Mouse (Mus musculus): Measurements from ENCODE around the gene Ubash3a.

The Ubash3a gene

GRCm38 (mm10) chr17:31280269-31280668, 72.6 kb downstream of the Ubash3a start:
- no peak for DNase-seq (ENCODE audit: low spot score)

GRCm38 (mm10) chr17:31281830-31282686, 74.4 kb downstream of the Ubash3a start:
- no peak for DNase-seq (ENCODE audit: low spot score)

- DNase-seq (ENCODE audit: low spot score) = no peak
Measured at GRCm38 (mm10) chr17:31282687-31283053, 75.0 kb downstream of the Ubash3a start.

GRCm38 (mm10) chr17:31285867-31286266, 78.2 kb downstream of the Ubash3a start:
- no peak for DNase-seq (ENCODE audit: low spot score)

GRCm38 (mm10) chr17:31286492-31286891, 78.8 kb downstream of the Ubash3a start, which contains the start of gene Slc37a1:
TSS of gene Slc37a1 (plus strand) at chr17:31286792.
- DNase-seq (ENCODE audit: low spot score) = no peak

DNA sequence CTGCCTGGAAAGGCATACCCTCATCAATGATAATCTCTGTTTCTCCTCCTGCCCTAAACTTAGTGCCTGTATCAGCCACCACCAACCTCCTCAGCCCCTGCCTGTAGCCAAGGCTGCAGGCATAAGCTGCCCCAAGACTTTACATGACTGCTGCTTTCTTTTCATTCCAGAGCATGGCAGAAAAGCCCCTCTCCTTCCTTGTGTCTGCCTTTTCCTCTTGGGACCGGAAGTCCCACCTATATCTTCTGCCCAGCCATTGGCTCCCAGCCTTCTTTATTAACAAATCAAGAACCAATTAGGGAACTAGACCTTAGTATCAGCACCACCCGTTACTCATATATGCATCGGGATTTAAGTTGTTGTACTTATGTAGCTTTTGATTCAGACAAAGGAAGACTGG, 79.5 kb downstream of the Ubash3a start:
- no peak for DNase-seq (ENCODE audit: low spot score)

DNA sequence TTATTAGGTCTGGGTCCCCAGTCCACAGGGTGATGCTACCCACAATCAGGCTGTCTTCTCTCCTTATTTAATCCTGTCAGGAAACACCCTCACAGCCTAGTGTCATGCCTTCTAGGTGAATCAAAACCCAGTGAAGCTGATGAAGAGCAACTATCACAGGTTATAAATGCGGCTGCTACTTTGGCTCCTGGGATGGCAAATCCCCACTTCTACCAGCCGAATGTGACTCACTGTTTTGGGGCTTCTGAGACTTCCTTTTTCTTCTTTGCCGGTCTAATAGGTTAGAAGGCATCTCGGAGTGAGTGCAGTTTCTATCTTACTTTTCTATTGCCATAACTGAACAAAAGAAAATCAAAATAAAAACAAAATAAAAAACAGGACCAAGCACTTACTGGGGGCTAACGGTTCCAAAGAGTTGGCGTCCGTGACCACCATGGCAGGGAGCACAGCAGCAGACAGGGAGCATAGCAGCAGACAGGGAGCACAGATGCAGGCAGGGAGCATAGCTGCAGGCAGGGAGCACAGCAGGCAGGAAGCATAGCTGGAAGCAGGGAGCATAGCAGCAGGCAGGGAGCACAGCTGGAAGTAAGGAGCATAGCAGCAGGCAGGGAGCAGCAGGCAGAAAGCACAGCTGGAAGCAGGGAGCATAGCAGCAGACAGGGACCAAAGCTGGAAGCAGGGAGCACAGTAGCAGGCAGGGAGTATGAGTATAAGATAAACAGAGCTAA, 81.5 kb downstream of the Ubash3a start:
- no peak for DNase-seq (ENCODE audit: low spot score)

DNA sequence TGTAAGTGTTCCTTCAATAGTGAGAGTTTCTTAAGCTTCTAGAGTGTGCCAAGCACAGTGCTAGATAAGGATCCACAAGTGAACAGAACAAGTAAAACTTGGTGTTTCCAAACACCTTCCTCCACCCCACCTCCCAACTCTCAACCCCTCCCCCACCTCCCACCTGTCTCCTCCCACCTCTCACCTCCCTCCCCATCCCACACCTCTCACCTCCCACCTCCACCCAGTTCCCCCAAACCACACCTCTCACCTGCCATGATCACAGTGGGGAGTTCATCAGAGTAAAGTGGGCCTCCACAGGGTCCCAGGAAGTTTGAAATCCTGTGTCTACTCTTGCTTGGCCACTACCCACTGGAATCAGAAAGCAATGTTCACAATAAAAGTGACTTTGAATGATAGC, 82.6 kb downstream of the Ubash3a start:
- no peak for DNase-seq (ENCODE audit: low spot score)

GRCm38 (mm10) chr17:31290859-31291258, 83.2 kb downstream of the Ubash3a start:
- no peak for DNase-seq (ENCODE audit: low spot score)

GRCm38 (mm10) chr17:31294363-31295214, 86.9 kb downstream of the Ubash3a start:
- DNase-seq (ENCODE audit: low spot score) = no peak

DNA sequence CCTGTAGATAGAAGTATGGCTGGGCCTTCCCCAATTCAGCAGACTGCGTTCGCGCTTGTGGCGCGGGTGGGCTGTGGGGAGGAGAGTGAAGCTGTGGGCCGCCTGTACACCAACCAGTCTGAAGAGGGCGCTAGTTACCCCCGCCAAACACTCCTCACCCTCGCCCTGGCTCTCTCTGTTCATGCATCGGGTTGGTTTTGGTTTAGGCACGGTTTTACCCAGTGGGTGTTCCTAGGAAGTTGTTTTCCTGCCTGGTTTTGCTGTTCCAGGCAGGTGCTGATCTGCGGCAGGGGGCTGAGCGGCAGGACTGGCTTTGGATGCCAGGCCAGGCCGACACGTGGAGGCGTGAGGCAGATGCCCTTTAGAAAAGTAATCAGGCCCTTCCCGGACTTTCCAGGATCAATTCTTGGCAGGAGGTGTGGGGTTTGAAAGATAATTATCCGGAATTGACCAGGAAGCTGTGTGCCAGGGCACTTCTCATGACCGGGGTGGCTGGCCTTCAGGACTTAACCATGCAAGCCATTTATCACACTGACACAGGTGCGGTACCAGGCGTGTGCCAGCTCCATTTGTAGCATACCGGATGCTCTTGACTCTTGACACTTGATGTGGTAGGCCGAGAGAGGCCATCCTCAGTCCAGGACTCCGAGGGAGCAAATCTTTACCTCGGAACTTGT, 87.7 kb downstream of the Ubash3a start:
- DNase-seq (ENCODE audit: low spot score) = peak; percentile 72

DNA sequence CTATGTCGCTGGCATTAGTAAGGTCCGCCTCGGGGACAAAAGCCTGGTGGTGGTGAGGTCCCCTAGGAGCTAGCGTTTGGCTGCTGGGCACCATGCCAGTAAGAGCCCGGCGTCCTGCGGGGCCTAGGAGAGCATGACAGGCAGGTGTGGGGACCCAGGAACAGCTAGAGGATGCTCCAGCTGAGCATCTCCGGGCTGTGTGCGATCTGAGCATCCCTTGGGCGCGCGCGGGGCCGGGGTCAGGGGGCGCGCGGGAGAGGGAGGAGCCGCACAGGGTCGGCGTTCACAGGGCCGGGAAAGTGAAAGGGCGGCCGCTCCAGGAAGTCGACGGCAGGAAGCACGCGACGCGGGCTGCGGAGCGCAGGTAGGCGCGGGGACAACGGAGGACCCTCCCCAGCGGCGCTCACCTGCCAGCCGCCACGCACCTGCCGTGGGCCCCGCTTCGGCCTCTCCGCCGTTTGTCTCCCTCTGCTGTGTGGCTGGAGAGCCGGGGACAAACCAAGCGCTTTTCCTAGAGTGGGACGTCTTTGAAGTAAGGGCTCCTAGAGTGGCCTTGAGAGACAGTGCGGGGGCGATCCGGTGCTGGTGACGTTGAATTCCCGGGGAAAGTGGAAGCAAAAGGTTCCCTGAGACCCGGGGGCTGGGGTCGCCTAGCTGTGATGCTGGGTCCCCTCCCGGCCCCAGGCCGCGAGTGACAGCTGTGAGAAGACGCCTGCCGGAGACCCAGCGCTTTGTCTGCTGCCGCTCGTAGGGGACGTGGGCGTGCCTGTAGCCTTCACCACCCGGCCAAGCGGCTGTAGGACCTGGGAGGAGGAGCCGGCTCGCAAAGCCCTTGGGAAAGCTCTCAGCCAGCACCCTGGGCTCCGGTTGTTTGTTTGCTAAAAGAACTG, 88.5 kb downstream of the Ubash3a start:
- peak; percentile 84 for DNase-seq (ENCODE audit: low spot score)

Data from testis, postnatal 14 days (tissue).